Mouse (Mus musculus) limb, embryonic 11.5 days (tissue): ENCODE results near the gene Slc19a2. TPM values are rescaled to one million over a fixed set of nuclear protein-coding genes. Genes with fewer than 3 reads are reported as not detected.

Source experiments
- ATAC-seq: fragments of 200-750 bp; cut with Nextera tagmentation; 2 replicates; pipeline ENCODE4 v1.8.0; 2017; ENCODE audit warnings: low read depth; ENCODE audit not compliant: insufficient number of reproducible peaks, low FRiP score, low TSS enrichment
- DNase-seq: peaks from one replicate; pipeline ENCODE4 v3.0.0-alpha.2; 2015; ENCODE audit warnings: low spot score
- H3K27ac ChIP-seq: fragments of 300-500 bp; sonication (generic); replicated peaks from 2 replicates; pipeline ENCODE4 v1.5.1; 2014; ENCODE audit warnings: low read depth, mild to moderate bottlenecking, low read length
- H3K27me3 ChIP-seq: fragments of 300-500 bp; sonication (generic); 2 replicates; pipeline ENCODE4 v1.6.1; 2014; ENCODE audit warnings: mild to moderate bottlenecking, low read length, mixed read lengths; ENCODE audit not compliant: control insufficient read depth, insufficient read depth
- H3K36me3 ChIP-seq: fragments of 300-500 bp; sonication (generic); 2 replicates; pipeline ENCODE4 v1.6.1; 2014; ENCODE audit warnings: mild to moderate bottlenecking, low read length, moderate library complexity, mixed read lengths; ENCODE audit not compliant: control insufficient read depth, insufficient read depth
- H3K4me1 ChIP-seq: fragments of 300-500 bp; sonication (generic); 2 replicates; pipeline ENCODE4 v1.6.1; 2014; ENCODE audit warnings: low read length, mixed read lengths; ENCODE audit not compliant: control insufficient read depth, insufficient read depth
- H3K4me2 ChIP-seq: fragments of 300-500 bp; sonication (generic); 2 replicates; pipeline ENCODE4 v1.6.1; 2014; ENCODE audit warnings: low read depth, mild to moderate bottlenecking, moderate library complexity; ENCODE audit not compliant: severe bottlenecking
- H3K4me3 ChIP-seq: fragments of 300-500 bp; sonication (generic); 2 replicates; pipeline ENCODE4 v1.5.1; 2014; ENCODE audit warnings: low read depth, low read length
- H3K9ac ChIP-seq: fragments of 300-500 bp; sonication (generic); 2 replicates; pipeline ENCODE4 v1.6.1; 2014; ENCODE audit warnings: mild to moderate bottlenecking, low read length
- H3K9me3 ChIP-seq: fragments of 300-500 bp; sonication (generic); 2 replicates; pipeline ENCODE4 v1.6.1; 2016; ENCODE audit warnings: low read length; ENCODE audit not compliant: control insufficient read depth
- WGBS: fragments of 180-500 bp; shearing (Covaris S2); extraction: QIAGEN DNeasy Blood & Tissue Kit; methylation state at CpG from one replicate; pipeline ENCODE4 v1.1.7; 2014; 5-methylcytosine and 5-hydroxymethylcytosine counted together
- polyA plus RNA-seq: library from polyadenylated mRNA; unstranded; fragments of >200 nt; fragmentation: Nextera tagmentation; extraction: Ambion mirVana; gene quantifications from 2 replicates; pipeline ENCODE4 v1.2.1, GENCODE M21; 2014

The Slc19a2 gene
- polyA plus RNA-seq, 1 experiment from 2014 or later, result 8.5 TPM

- H3K36me3 ChIP-seq, result 0 out of 2 replicates have a peak, but pooled peaks cover 2% of the 10 kb centered on the region
- H3K27ac ChIP-seq, result no peak overlapping the region
- no peak overlapping the region for H3K9ac ChIP-seq
- no peaks in the 10 kb centered on the region for H3K27me3 ChIP-seq
- H3K4me1 ChIP-seq, result no peaks in the 10 kb centered on the region
- ATAC-seq (no peak), DNase-seq (no peak)
- H3K4me2 ChIP-seq, result no peak overlapping the region
- WGBS, result 87% methylated on average over 5 of the region's 5 CpGs
- no peak overlapping the region for H3K4me3 ChIP-seq
- H3K9me3 ChIP-seq, result no peaks in the 10 kb centered on the region
Measured at GRCm38 (mm10) chr1:164314085-164314484, 65.2 kb downstream of the Slc19a2 start.

Other genes with a start within 250 kb of the Slc19a2 start
- gene Sele, start 200.8 kb upstream of the Slc19a2 start, polyA plus RNA-seq, result 0.06 TPM in 1 of 2 replicates, not detected in the other
- not detected in 2 replicates for gene Sell, start 187.1 kb upstream of the Slc19a2 start, polyA plus RNA-seq
- gene Selp, start 133.8 kb upstream of the Slc19a2 start, polyA plus RNA-seq, result 0.07 TPM in 1 of 2 replicates, not detected in the other
- 0.16 and 0.35 TPM in 2 replicates for gene F5, start 97.2 kb upstream of the Slc19a2 start, polyA plus RNA-seq
- 8.7 and 10.2 TPM in 2 replicates for gene Ccdc181, start 26.5 kb downstream of the Slc19a2 start, polyA plus RNA-seq
- 44.5 and 46.8 TPM in 2 replicates for gene Nme7, start 55.1 kb downstream of the Slc19a2 start, polyA plus RNA-seq
- gene Blzf1, start 58.4 kb downstream of the Slc19a2 start, polyA plus RNA-seq, result 24.0 and 25.1 TPM in 2 replicates
- 1.6 and 2.6 TPM in 2 replicates for gene Atp1b1, start 209.3 kb downstream of the Slc19a2 start, polyA plus RNA-seq